Mouse (Mus musculus) kidney, adult 11 months (tissue): ENCODE measurements around the gene Tcf7l1.
A peak's percentile ranks its signal among the peaks of the same experiment; 100 is the strongest.

Experiments used
- DNase-seq: peaks from one replicate; pipeline ENCODE4 v3.0.0; 2022

Gene Tcf7l1

GRCm38 (mm10) chr6:72694791-72695204 lies 94.3 kb downstream of the Tcf7l1 start:
- no peak for DNase-seq

GRCm38 (mm10) chr6:72694047-72694790 lies 94.8 kb downstream of the Tcf7l1 start:
- no peak for DNase-seq

- DNase-seq = no peak
Measured at GRCm38 (mm10) chr6:72692469-72692868, 96.6 kb downstream of the Tcf7l1 start.

GRCm38 (mm10) chr6:72691549-72691948 lies 97.5 kb downstream of the Tcf7l1 start:
- no peak for DNase-seq

- peak; percentile 51 for DNase-seq
Measured at GRCm38 (mm10) chr6:72690595-72690994, 98.5 kb downstream of the Tcf7l1 start.

- DNase-seq = no peak
Measured at GRCm38 (mm10) chr6:72690001-72690400, 99.1 kb downstream of the Tcf7l1 start.

- no peak for DNase-seq
Measured at GRCm38 (mm10) chr6:72689046-72689445, 100.0 kb downstream of the Tcf7l1 start.

GRCm38 (mm10) chr6:72685165-72685564 lies 103.9 kb downstream of the Tcf7l1 start:
- no peak for DNase-seq

GRCm38 (mm10) chr6:72684260-72684805 lies 104.7 kb downstream of the Tcf7l1 start:
- no peak for DNase-seq

GRCm38 (mm10) chr6:72682238-72682637 lies 106.8 kb downstream of the Tcf7l1 start:
- DNase-seq = no peak

- DNase-seq = no peak
Measured at GRCm38 (mm10) chr6:72680936-72681335, 108.1 kb downstream of the Tcf7l1 start.

GRCm38 (mm10) chr6:72678631-72679030 lies 110.4 kb downstream of the Tcf7l1 start:
- DNase-seq = peak; percentile 56

- peak; percentile 31 for DNase-seq
Measured at GRCm38 (mm10) chr6:72677510-72678220, 111.4 kb downstream of the Tcf7l1 start.

GRCm38 (mm10) chr6:72677079-72677478 lies 112.0 kb downstream of the Tcf7l1 start:
- DNase-seq = no peak

- DNase-seq = no peak
Measured at GRCm38 (mm10) chr6:72676376-72676775, 112.7 kb downstream of the Tcf7l1 start.

GRCm38 (mm10) chr6:72673751-72674150 lies 115.3 kb downstream of the Tcf7l1 start:
- no peak for DNase-seq

- DNase-seq = peak; percentile 39
Measured at GRCm38 (mm10) chr6:72671129-72671528, 117.9 kb downstream of the Tcf7l1 start.

- DNase-seq = no peak
Measured at GRCm38 (mm10) chr6:72667021-72667420, 122.0 kb downstream of the Tcf7l1 start.

- no peak for DNase-seq
Measured at GRCm38 (mm10) chr6:72664290-72664689, 124.8 kb downstream of the Tcf7l1 start.

GRCm38 (mm10) chr6:72663000-72663399 lies 126.1 kb downstream of the Tcf7l1 start:
- DNase-seq = no peak

- no peak for DNase-seq
Measured at GRCm38 (mm10) chr6:72660391-72660720, 128.7 kb downstream of the Tcf7l1 start.

GRCm38 (mm10) chr6:72659717-72660390 lies 129.2 kb downstream of the Tcf7l1 start:
- no peak for DNase-seq

- no peak for DNase-seq
Measured at GRCm38 (mm10) chr6:72658006-72658405, 131.0 kb downstream of the Tcf7l1 start.

GRCm38 (mm10) chr6:72656053-72656442 lies 133.0 kb downstream of the Tcf7l1 start:
- DNase-seq = no peak
